Mouse (Mus musculus): ENCODE results near the gene Igf2bp2. TPM values are rescaled to one million over a fixed set of nuclear protein-coding genes. Genes with fewer than 3 reads are reported as not detected.

The Igf2bp2 gene
- 139 and 152 TPM in 2 replicates for polyA plus RNA-seq (2014; fragmentation: Nextera tagmentation; extraction: Ambion mirVana)

- peak within 1 kb of the TSS; percentile 99 for H3K9ac ChIP-seq (ENCODE audit: low read length)
- WGBS = under 1% methylated on average over 93 of the region's 131 CpGs
- peak within 1 kb of the TSS; percentile 94 for H3K27ac ChIP-seq (ENCODE audit: low read depth)
- peak within 1 kb of the TSS; percentile 86 for H3K4me2 ChIP-seq (ENCODE audit: low read length)
- peaks cover 22% of the 10 kb centered on the region for H3K4me1 ChIP-seq (replicated peaks; ENCODE audit: control insufficient read depth, insufficient read depth, low read length)
- no peaks in the 10 kb centered on the region for H3K36me3 ChIP-seq (ENCODE audit: control insufficient read depth, insufficient read depth, low read length)
- H3K9me3 ChIP-seq (ENCODE audit: control insufficient read depth, low read length) = no peaks in the 10 kb centered on the region
- H3K4me3 ChIP-seq (ENCODE audit: low read depth, low read length) = peak within 1 kb of the TSS; percentile 99
- DNase-seq (ENCODE audit: low spot score) (peak; percentile 89), ATAC-seq (replicated peaks; ENCODE audit: low FRiP score, low TSS enrichment, low read depth) (peak; percentile 90)
- H3K27me3 ChIP-seq (replicated peaks; ENCODE audit: control insufficient read depth, insufficient read depth, low read length) = no peaks in the 10 kb centered on the region
Observed at GRCm38 (mm10) chr16:22162512-22163455, at the start of gene Igf2bp2. TSS of gene Igf2bp2 (minus strand) at chr16:22163299.

GRCm38 (mm10) chr16:22203501-22203900 lies 40.4 kb upstream of the Igf2bp2 start:
- ATAC-seq (replicated peaks; ENCODE audit: low FRiP score, low TSS enrichment, low read depth) (no peak), DNase-seq (ENCODE audit: low spot score) (no peak)
- no peaks in the 10 kb centered on the region for H3K9me3 ChIP-seq (ENCODE audit: control insufficient read depth, low read length)
- H3K36me3 ChIP-seq (ENCODE audit: control insufficient read depth, insufficient read depth, low read length) = no peaks in the 10 kb centered on the region
- 81% methylated on average over 1 of the region's 1 CpGs for WGBS
- H3K9ac ChIP-seq (ENCODE audit: low read length) = no peak overlapping the region
- H3K27ac ChIP-seq (ENCODE audit: low read depth) = no peak overlapping the region
- H3K27me3 ChIP-seq (replicated peaks; ENCODE audit: control insufficient read depth, insufficient read depth, low read length) = no peaks in the 10 kb centered on the region
- H3K4me1 ChIP-seq (replicated peaks; ENCODE audit: control insufficient read depth, insufficient read depth, low read length) = no peaks in the 10 kb centered on the region
- no peak overlapping the region for H3K4me2 ChIP-seq (ENCODE audit: low read length)
- H3K4me3 ChIP-seq (ENCODE audit: low read depth, low read length) = no peak overlapping the region

DNA sequence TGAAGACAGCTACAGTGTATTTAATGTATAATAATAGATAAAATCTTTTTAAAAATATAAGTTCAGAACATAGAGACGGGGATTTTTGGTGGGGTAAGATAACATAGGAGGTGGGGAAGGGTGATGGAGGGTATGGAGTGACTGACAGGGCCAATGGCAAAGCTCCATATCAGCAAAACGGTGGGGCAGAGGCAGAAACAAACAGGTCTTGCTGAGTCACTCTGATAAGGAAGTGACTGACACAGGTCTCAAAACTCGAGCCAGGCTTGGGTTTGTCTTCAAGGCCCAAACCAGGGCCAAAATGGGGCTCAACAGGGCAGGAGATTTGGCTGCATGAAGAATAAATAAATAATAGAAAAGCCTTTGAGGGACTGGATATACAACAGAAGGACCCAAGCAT lies 38.8 kb upstream of the Igf2bp2 start:
- no peak for DNase-seq (ENCODE audit: low spot score)
- WGBS = 67% methylated on average over 3 of the region's 3 CpGs

GRCm38 (mm10) chr16:22200476-22200875 lies 37.4 kb upstream of the Igf2bp2 start:
- Histone ChIP-seq H3K36me3 (ENCODE audit: control insufficient read depth, insufficient read depth, low read length) (no peaks in the 10 kb centered on the region), H3K9me3 (ENCODE audit: control insufficient read depth, low read length) (no peaks in the 10 kb centered on the region), H3K4me3 (ENCODE audit: low read depth, low read length) (no peak overlapping the region), H3K27me3 (replicated peaks; ENCODE audit: control insufficient read depth, insufficient read depth, low read length) (no peaks in the 10 kb centered on the region), H3K27ac (ENCODE audit: low read depth) (no peak overlapping the region), H3K4me1 (replicated peaks; ENCODE audit: control insufficient read depth, insufficient read depth, low read length) (no peaks in the 10 kb centered on the region), H3K9ac (ENCODE audit: low read length) (no peak overlapping the region), H3K4me2 (ENCODE audit: low read length) (no peak overlapping the region)
- ATAC-seq (replicated peaks; ENCODE audit: low FRiP score, low TSS enrichment, low read depth) = no peak
- WGBS = 70% methylated on average over 1 of the region's 1 CpGs
- no peak for DNase-seq (ENCODE audit: low spot score)

More for the DNA sequence above, 38.8 kb upstream of the Igf2bp2 start:
- no peaks in the 10 kb centered on the region for H3K36me3 ChIP-seq (ENCODE audit: control insufficient read depth, insufficient read depth, low read length)
- H3K4me2 ChIP-seq (ENCODE audit: low read length) = no peak overlapping the region
- no peak for ATAC-seq (replicated peaks; ENCODE audit: low FRiP score, low TSS enrichment, low read depth)
- no peak overlapping the region for H3K27ac ChIP-seq (ENCODE audit: low read depth)
- H3K9me3 ChIP-seq (ENCODE audit: control insufficient read depth, low read length) = no peaks in the 10 kb centered on the region
- no peak overlapping the region for H3K4me3 ChIP-seq (ENCODE audit: low read depth, low read length)
- no peaks in the 10 kb centered on the region for H3K4me1 ChIP-seq (replicated peaks; ENCODE audit: control insufficient read depth, insufficient read depth, low read length)
- H3K9ac ChIP-seq (ENCODE audit: low read length) = no peak overlapping the region
- H3K27me3 ChIP-seq (replicated peaks; ENCODE audit: control insufficient read depth, insufficient read depth, low read length) = no peaks in the 10 kb centered on the region

- WGBS = 79% methylated on average over 12 of the region's 12 CpGs
- no peak overlapping the region for H3K9ac ChIP-seq (ENCODE audit: low read length)
- H3K9me3 ChIP-seq (ENCODE audit: control insufficient read depth, low read length) = no peaks in the 10 kb centered on the region
- no peaks in the 10 kb centered on the region for H3K36me3 ChIP-seq (ENCODE audit: control insufficient read depth, insufficient read depth, low read length)
- no peaks in the 10 kb centered on the region for H3K27me3 ChIP-seq (replicated peaks; ENCODE audit: control insufficient read depth, insufficient read depth, low read length)
- H3K4me3 ChIP-seq (ENCODE audit: low read depth, low read length) = no peak overlapping the region
- H3K4me1 ChIP-seq (replicated peaks; ENCODE audit: control insufficient read depth, insufficient read depth, low read length) = no peaks in the 10 kb centered on the region
- DNase-seq (ENCODE audit: low spot score) (no peak), ATAC-seq (replicated peaks; ENCODE audit: low FRiP score, low TSS enrichment, low read depth) (no peak)
- H3K4me2 ChIP-seq (ENCODE audit: low read length) = no peak overlapping the region
- H3K27ac ChIP-seq (ENCODE audit: low read depth) = no peak overlapping the region
Observed at GRCm38 (mm10) chr16:22187366-22187765, 24.3 kb upstream of the Igf2bp2 start.

DNA sequence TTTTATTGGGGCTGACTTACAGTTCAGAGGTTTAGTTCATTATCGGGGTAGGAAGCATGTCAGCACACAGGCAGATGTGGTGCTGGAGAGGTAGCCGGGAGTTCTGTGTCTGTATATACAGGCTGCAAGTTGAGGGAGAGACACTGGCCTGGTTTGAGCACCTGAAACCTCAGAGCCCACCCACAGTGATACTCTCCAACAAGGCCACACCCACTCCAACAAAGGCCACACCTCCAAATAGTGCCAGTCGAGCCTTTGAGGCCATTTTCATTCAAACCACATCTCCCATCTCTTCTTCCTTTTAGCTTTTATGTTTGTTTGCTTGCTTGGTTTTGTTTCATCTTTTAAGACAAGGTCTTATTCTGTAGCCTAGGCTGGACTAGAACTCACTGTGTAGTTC lies 22.3 kb upstream of the Igf2bp2 start:
- 88% methylated on average over 3 of the region's 3 CpGs for whole genome bisulfite sequencing
- Histone ChIP-seq H3K27ac (ENCODE audit: low read depth) (no peak overlapping the region), H3K36me3 (ENCODE audit: control insufficient read depth, insufficient read depth, low read length) (no peaks in the 10 kb centered on the region), H3K4me2 (ENCODE audit: low read length) (no peak overlapping the region), H3K9me3 (ENCODE audit: control insufficient read depth, low read length) (no peaks in the 10 kb centered on the region), H3K9ac (ENCODE audit: low read length) (no peak overlapping the region), H3K4me3 (ENCODE audit: low read depth, low read length) (no peak overlapping the region), H3K4me1 (replicated peaks; ENCODE audit: control insufficient read depth, insufficient read depth, low read length) (no peaks in the 10 kb centered on the region), H3K27me3 (replicated peaks; ENCODE audit: control insufficient read depth, insufficient read depth, low read length) (no peaks in the 10 kb centered on the region)
- DNase-seq (ENCODE audit: low spot score) (no peak), ATAC-seq (replicated peaks; ENCODE audit: low FRiP score, low TSS enrichment, low read depth) (no peak)

DNA sequence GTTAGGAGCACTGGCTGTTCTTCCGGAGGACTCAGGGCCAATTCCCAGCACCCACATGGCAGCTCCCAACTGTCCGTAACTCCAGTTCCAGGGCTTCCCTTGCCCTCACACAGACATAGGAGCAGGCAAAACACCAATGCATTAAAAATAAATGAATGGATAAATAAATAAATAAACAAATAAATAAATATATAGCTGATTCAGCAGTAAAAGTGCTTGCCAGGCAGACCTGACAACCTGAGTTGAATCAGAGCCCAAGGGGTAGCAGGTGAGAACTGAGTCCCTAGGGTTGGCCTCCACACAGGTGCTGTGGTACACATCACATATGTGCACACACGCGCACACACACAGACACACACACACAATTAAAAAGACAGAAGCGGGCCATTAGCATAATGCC lies 21.0 kb upstream of the Igf2bp2 start:
- no peak overlapping the region for H3K9ac ChIP-seq (ENCODE audit: low read length)
- DNase-seq (ENCODE audit: low spot score) (no peak), ATAC-seq (replicated peaks; ENCODE audit: low FRiP score, low TSS enrichment, low read depth) (no peak)
- H3K4me3 ChIP-seq (ENCODE audit: low read depth, low read length) = no peak overlapping the region
- no peak overlapping the region for H3K27ac ChIP-seq (ENCODE audit: low read depth)
- WGBS = 97% methylated on average over 5 of the region's 5 CpGs
- H3K4me2 ChIP-seq (ENCODE audit: low read length) = no peak overlapping the region
- no peaks in the 10 kb centered on the region for H3K9me3 ChIP-seq (ENCODE audit: control insufficient read depth, low read length)
- no peaks in the 10 kb centered on the region for H3K4me1 ChIP-seq (replicated peaks; ENCODE audit: control insufficient read depth, insufficient read depth, low read length)
- H3K36me3 ChIP-seq (ENCODE audit: control insufficient read depth, insufficient read depth, low read length) = no peaks in the 10 kb centered on the region
- H3K27me3 ChIP-seq (replicated peaks; ENCODE audit: control insufficient read depth, insufficient read depth, low read length) = no peaks in the 10 kb centered on the region

- Histone ChIP-seq H3K9me3 (ENCODE audit: control insufficient read depth, low read length) (no peaks in the 10 kb centered on the region), H3K4me3 (ENCODE audit: low read depth, low read length) (no peak overlapping the region), H3K27ac (ENCODE audit: low read depth) (no peak overlapping the region), H3K27me3 (replicated peaks; ENCODE audit: control insufficient read depth, insufficient read depth, low read length) (no peaks in the 10 kb centered on the region), H3K9ac (ENCODE audit: low read length) (no peak overlapping the region), H3K4me1 (replicated peaks; ENCODE audit: control insufficient read depth, insufficient read depth, low read length) (no peaks in the 10 kb centered on the region), H3K36me3 (ENCODE audit: control insufficient read depth, insufficient read depth, low read length) (no peaks in the 10 kb centered on the region), H3K4me2 (ENCODE audit: low read length) (no peak overlapping the region)
- DNase-seq (ENCODE audit: low spot score) (no peak), ATAC-seq (replicated peaks; ENCODE audit: low FRiP score, low TSS enrichment, low read depth) (no peak)
- 78% methylated on average over 4 of the region's 4 CpGs for WGBS
Observed at GRCm38 (mm10) chr16:22182286-22182685, 19.2 kb upstream of the Igf2bp2 start.

- Histone ChIP-seq H3K4me2 (ENCODE audit: low read length) (no peak overlapping the region), H3K4me3 (ENCODE audit: low read depth, low read length) (no peak overlapping the region), H3K27me3 (replicated peaks; ENCODE audit: control insufficient read depth, insufficient read depth, low read length) (no peaks in the 10 kb centered on the region), H3K36me3 (ENCODE audit: control insufficient read depth, insufficient read depth, low read length) (no peaks in the 10 kb centered on the region), H3K9me3 (ENCODE audit: control insufficient read depth, low read length) (peaks cover 6% of the 10 kb centered on the region; the same call in 1 of the 2 replicates), H3K27ac (ENCODE audit: low read depth) (no peak overlapping the region), H3K9ac (ENCODE audit: low read length) (no peak overlapping the region), H3K4me1 (replicated peaks; ENCODE audit: control insufficient read depth, insufficient read depth, low read length) (no peaks in the 10 kb centered on the region)
- DNase-seq (ENCODE audit: low spot score) (no peak), ATAC-seq (replicated peaks; ENCODE audit: low FRiP score, low TSS enrichment, low read depth) (no peak)
- WGBS = 75% methylated on average over 3 of the region's 3 CpGs
Observed at GRCm38 (mm10) chr16:22178793-22179192, 15.7 kb upstream of the Igf2bp2 start.

Measured in intestine, embryonic 14.5 days (tissue).